Mouse (Mus musculus): ENCODE results near the gene Olfr1440. TPM values are rescaled to one million over a fixed set of nuclear protein-coding genes. Genes with fewer than 3 reads are reported as not detected.

The Olfr1440 gene
- polyA plus RNA-seq, 1 experiment: not detected

DNA sequence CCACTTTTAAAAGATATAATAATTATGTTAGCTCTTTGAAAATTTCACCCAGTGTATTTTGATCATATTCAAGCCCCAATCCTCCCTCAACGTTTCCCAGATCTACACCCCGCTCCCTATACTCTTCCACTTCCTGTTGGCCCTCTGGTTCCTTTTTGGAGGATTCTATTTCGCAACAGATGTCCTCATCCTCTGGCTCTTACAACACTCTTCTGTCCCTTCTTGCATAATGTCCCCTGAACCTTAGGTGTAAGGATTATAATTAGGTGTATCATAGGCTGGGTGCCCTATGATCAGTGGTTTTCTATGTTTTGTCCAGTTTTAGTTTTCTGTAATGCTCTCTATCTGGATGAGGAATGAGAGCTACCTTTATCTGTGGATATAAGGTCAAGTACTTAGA is 57.9 kb downstream of the Olfr1440 start:
- H3K27me3 ChIP-seq (ENCODE audit: control insufficient read depth, insufficient read depth, low read length): no peaks in the 10 kb centered on the region
- TF ChIP-seq POLR2A (IDR thresholded peaks at IDR 0.05; ENCODE audit: borderline replicate concordance, insufficient read depth, low read length): no peak
- no peak for TF ChIP-seq CTCF (IDR thresholded peaks at IDR 0.05; ENCODE audit: borderline replicate concordance, insufficient read depth, low read depth, low read length)
- no peak for DNase-seq
- H3K4me1 ChIP-seq (ENCODE audit: control insufficient read depth, insufficient read depth, low read length): no peaks in the 10 kb centered on the region
- WGBS: 80% methylated on average over 3 of the region's 3 CpGs
- H3K4me3 ChIP-seq (replicated peaks; ENCODE audit: insufficient read depth, low read depth, low read length): no peak overlapping the region
- no peak overlapping the region for H3K27ac ChIP-seq (ENCODE audit: insufficient read depth, low read length)

Other genes with a start within 250 kb of the Olfr1440 start
- not detected in 2 replicates for gene Olfr1555-ps1, start 217.2 kb upstream of the Olfr1440 start, polyA plus RNA-seq (2012; rRNA removed)
- not detected in 2 replicates for gene Olfr1431, start 186.6 kb upstream of the Olfr1440 start, polyA plus RNA-seq (2012; rRNA removed)
- gene Olfr1432, start 154.7 kb upstream of the Olfr1440 start, polyA plus RNA-seq (2012; rRNA removed): not detected in 2 replicates
- gene Olfr262, start 145.6 kb upstream of the Olfr1440 start, polyA plus RNA-seq (2012; rRNA removed): not detected in 2 replicates
- gene Olfr235, start 126.2 kb upstream of the Olfr1440 start, polyA plus RNA-seq (2012; rRNA removed): 0.07 TPM in 1 of 2 replicates, not detected in the other
- not detected in 2 replicates for gene Olfr1434, start 107.4 kb upstream of the Olfr1440 start, polyA plus RNA-seq (2012; rRNA removed)
- gene Olfr1436, start 88.1 kb upstream of the Olfr1440 start, polyA plus RNA-seq (2012; rRNA removed): not detected in 2 replicates
- not detected in 2 replicates for gene Olfr1437, start 62.2 kb upstream of the Olfr1440 start, polyA plus RNA-seq (2012; rRNA removed)
- not detected in 2 replicates for gene Olfr1438-ps1, start 51.4 kb upstream of the Olfr1440 start, polyA plus RNA-seq (2012; rRNA removed)
- gene Olfr1441, start 30.2 kb downstream of the Olfr1440 start, polyA plus RNA-seq (2012; rRNA removed): not detected in 2 replicates
- gene Pfpl, start 40.6 kb downstream of the Olfr1440 start, polyA plus RNA-seq (2012; rRNA removed): not detected in 2 replicates
- gene Mpeg1, start 73.5 kb downstream of the Olfr1440 start, polyA plus RNA-seq (2012; rRNA removed): 3.3 and 3.6 TPM in 2 replicates
- 11.4 and 11.5 TPM in 2 replicates for gene Dtx4, start 114.2 kb downstream of the Olfr1440 start, polyA plus RNA-seq (2012; rRNA removed)
- gene Fam111a, start 158.5 kb downstream of the Olfr1440 start, polyA plus RNA-seq (2012; rRNA removed): 0.46 and 0.65 TPM in 2 replicates
- gene Gm4952, start 212.7 kb downstream of the Olfr1440 start, polyA plus RNA-seq (2012; rRNA removed): 0.16 and 0.35 TPM in 2 replicates
- gene Glyat, start 246.0 kb downstream of the Olfr1440 start, polyA plus RNA-seq (2012; rRNA removed): 0.46 and 0.70 TPM in 2 replicates

All from cerebellum, adult 2 months (tissue).